In genomic region chr6:50938879-50939278, GRCm38 (mm10) we compare ENCODE assay signal across 8 mouse cellular contexts.
DNase-seq lines count a peak whose midpoint lies in the region; ATAC-seq and TF ChIP-seq lines count a peak whose summit lies in the region.

No protein-coding gene starts in this region.

- no peaks in the 10 kb centered on the region for H3K9me3 ChIP-seq in forebrain, embryonic 16.5 days (ENCODE audit: control insufficient read depth, low read length)
- H3K9me3 ChIP-seq in neural tube, embryonic 14.5 days (ENCODE audit: control insufficient read depth, low read length) = no peaks in the 10 kb centered on the region

- CTCF ChIA-PET in Patski (lab: Charles Lee) = interaction anchor here (1.4 to 2.2 kb wide), 2 partner anchors 10 to 130 kb away, joined by 5 to 8 read pairs; no protein-coding TSS in a partner anchor

- TF ChIP-seq CTCF in Patski (IDR thresholded peaks at IDR 0.05) = peak; percentile 79

- in situ Hi-C loops in Patski (cut with MboI; ENCODE audit: low pct_unique_long_range_greater_than_20kb) = loop anchor here (5.0 kb wide), 2 partner anchors 132 to 262 kb away; no protein-coding TSS in a partner anchor

- no peak overlapping the region for H3K4me2 ChIP-seq in forebrain, embryonic 16.5 days (ENCODE audit: low read length)
- H3K4me2 ChIP-seq in neural tube, embryonic 14.5 days (ENCODE audit: low read depth, low read length) = no peak overlapping the region

- no peak for ATAC-seq in Patski
- peak; percentile 47; the same call in 1 of the 2 replicates for ATAC-seq in forebrain, embryonic 16.5 days
- ATAC-seq in neural tube, embryonic 14.5 days (ENCODE audit: low read depth) = peak; percentile 66; the same call in 1 of the 2 replicates
- ATAC-seq in erythroblast, adult 5-6 weeks (replicated peaks; ENCODE audit: low FRiP score, poor library complexity, severe bottlenecking) = no peak; the same call in 1 of the 2 replicates

- DNase-seq in kidney, postnatal 10 days = peak; percentile 56
- no peak for DNase-seq in kidney, adult 8-10 months
- peak; percentile 13 for DNase-seq in CD4-positive helper T cell, adult 2 months (ENCODE audit: low read depth, low spot score)
- no peak for DNase-seq in Patski (ENCODE audit: low read depth, low spot score)
- DNase-seq in kidney, adult 11 months = no peak

- WGBS in forebrain, embryonic 16.5 days = 24% methylated on average over 7 of the region's 7 CpGs
- 26% methylated on average over 7 of the region's 7 CpGs for WGBS in neural tube, embryonic 14.5 days

- H3K27me3 ChIP-seq in Patski = peaks cover 5% of the 10 kb centered on the region
- no peaks in the 10 kb centered on the region for H3K27me3 ChIP-seq in forebrain, embryonic 16.5 days (replicated peaks; ENCODE audit: control insufficient read depth, insufficient read depth, low read length)
- no peaks in the 10 kb centered on the region for H3K27me3 ChIP-seq in neural tube, embryonic 14.5 days (ENCODE audit: control insufficient read depth, insufficient read depth, low read length)

- POLR2A ChIA-PET in Patski (lab: Charles Lee) = interaction anchor here (1.2 kb wide), 1 partner anchor 228 kb away, joined by 4 read pairs; no protein-coding TSS in a partner anchor

- no peak overlapping the region for H3K27ac ChIP-seq in forebrain, embryonic 16.5 days (ENCODE audit: low read length)
- H3K27ac ChIP-seq in neural tube, embryonic 14.5 days (ENCODE audit: low read depth, low read length) = no peak overlapping the region

- H3K36me3 ChIP-seq in forebrain, embryonic 16.5 days (ENCODE audit: control insufficient read depth, insufficient read depth) = no peaks in the 10 kb centered on the region
- H3K36me3 ChIP-seq in neural tube, embryonic 14.5 days (ENCODE audit: control insufficient read depth, insufficient read depth, low read length) = no peaks in the 10 kb centered on the region

- H3K4me3 ChIP-seq in forebrain, embryonic 16.5 days (replicated peaks; ENCODE audit: low read length) = no peak overlapping the region
- H3K4me3 ChIP-seq in neural tube, embryonic 14.5 days (ENCODE audit: low read depth, low read length) = no peak overlapping the region

- no peak overlapping the region for H3K9ac ChIP-seq in forebrain, embryonic 16.5 days (replicated peaks; ENCODE audit: low read depth, low read length)
- no peak overlapping the region for H3K9ac ChIP-seq in neural tube, embryonic 14.5 days (replicated peaks; ENCODE audit: low read depth, low read length)

- peaks cover 3% of the 10 kb centered on the region for H3K4me1 ChIP-seq in forebrain, embryonic 16.5 days (replicated peaks; ENCODE audit: control insufficient read depth, insufficient read depth, low read length)
- no peaks in the 10 kb centered on the region for H3K4me1 ChIP-seq in neural tube, embryonic 14.5 days (ENCODE audit: control insufficient read depth, insufficient read depth, low read length)

Comparison
In these comparisons a context has a peak if more than half of its experiments do, and no peak if none do; other contexts are left out.
1. DNase-seq: peak in kidney, postnatal 10 days (single experiment) and CD4-positive helper T cell, adult 2 months (single experiment); none in kidney, adult 8-10 months (0 of 2), Patski (single experiment) and kidney, adult 11 months (single experiment).
2. ATAC-seq: peak in forebrain, embryonic 16.5 days (single experiment) and neural tube, embryonic 14.5 days (single experiment); none in Patski (single experiment) and erythroblast, adult 5-6 weeks (single experiment).